Mouse (Mus musculus) ES-E14 (cell line): ENCODE data around the gene Gm20671.
A peak's percentile ranks its signal among the peaks of the same experiment; 100 is the strongest.

ENCODE experiments used
- HCFC1 ChIP-seq: IDR thresholded peaks from 2 replicates; pipeline ENCODE4 v1.6.1; 2012; ENCODE audit warnings: low read length, inconsistent platforms, borderline replicate concordance; ENCODE audit not compliant: insufficient read depth
- ZC3H11A ChIP-seq: IDR thresholded peaks from 2 replicates; pipeline ENCODE4 v1.6.1; 2012; ENCODE audit warnings: low read depth, mild to moderate bottlenecking, inconsistent platforms, low read length, borderline replicate concordance
- ZNF384 ChIP-seq: IDR thresholded peaks from 2 replicates; pipeline ENCODE4 v1.6.1; 2012; ENCODE audit warnings: low read depth, low read length, inconsistent platforms

DNA sequence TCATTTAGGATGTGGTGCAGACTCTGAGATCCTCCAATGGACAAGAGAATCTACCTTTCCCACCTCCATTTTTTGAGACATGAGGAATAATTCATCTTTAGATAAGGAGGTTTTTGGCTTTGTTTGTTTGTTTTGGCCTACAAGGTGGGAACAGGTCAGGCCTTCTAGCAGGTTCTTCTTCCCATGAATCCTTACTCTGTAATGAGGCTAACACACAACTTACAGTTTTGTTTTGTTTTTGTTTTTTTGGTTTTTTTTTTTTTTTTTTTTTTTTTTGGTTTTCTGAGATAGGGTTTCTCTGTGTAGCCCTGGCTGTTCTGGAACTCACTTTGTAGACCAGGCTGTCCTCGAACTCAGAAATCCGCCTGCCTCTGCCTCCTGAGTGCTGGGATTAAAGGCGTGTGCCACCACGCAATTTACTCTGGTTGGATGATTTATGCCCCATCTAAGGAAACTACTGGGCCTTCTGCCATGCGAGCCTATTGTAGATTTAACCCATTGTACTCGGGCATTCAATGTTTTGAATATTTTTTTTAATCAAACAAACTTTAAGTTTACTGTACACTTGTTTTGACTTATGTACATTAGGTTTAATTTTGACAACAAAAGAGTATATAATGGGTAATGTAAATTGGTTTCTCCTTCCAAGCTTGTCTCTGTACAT, 35.7 kb upstream of the Gm20671 start:
- TF ChIP-seq ZNF384: peak; percentile 63; the same call in 1 of the 2 replicates
- TF ChIP-seq HCFC1: no peak
- no peak for TF ChIP-seq ZC3H11A
